Mouse (Mus musculus) spleen, adult 2 months (tissue): ENCODE data around the gene Pigb.

ENCODE experiments used
- CTCF ChIP-seq: fragments of 200-500 bp; IDR thresholded peaks from 2 replicates; pipeline ENCODE4 v1.5.1; 2011; ENCODE audit warnings: mild to moderate bottlenecking, inconsistent platforms; ENCODE audit not compliant: insufficient read depth, insufficient read length, insufficient replicate concordance; ENCODE audit errors: extremely low read depth
- POLR2A ChIP-seq: fragments of 200-500 bp; IDR thresholded peaks from 2 replicates; pipeline ENCODE4 v1.6.1; 2011; ENCODE audit warnings: low read depth, low read length, inconsistent platforms

DNA sequence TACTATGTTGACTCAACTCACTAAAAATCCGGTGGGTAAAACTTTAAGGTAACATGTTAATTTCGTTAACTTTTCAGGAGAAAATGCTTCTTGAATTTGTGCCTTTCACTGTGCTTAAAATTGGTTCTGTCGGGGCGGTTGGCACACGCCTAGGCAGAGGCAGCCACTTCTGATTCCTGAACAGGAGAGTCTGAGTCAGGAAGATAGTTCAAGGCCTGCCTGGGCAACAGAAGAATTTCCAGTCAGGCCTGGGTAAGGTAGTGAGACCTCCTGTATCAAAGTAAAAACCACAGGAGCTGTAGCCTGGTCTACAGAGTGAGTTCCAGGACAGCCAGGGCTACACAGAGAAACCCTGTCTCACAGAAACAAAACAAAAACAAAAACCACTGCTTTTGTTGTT is 47.6 kb downstream of the Pigb start:
- TF ChIP-seq CTCF (no peak), POLR2A (no peak)
